Mouse (Mus musculus): ENCODE measurements around the gene Nav3. TPM values are rescaled to one million over a fixed set of nuclear protein-coding genes. Genes with fewer than 3 reads are reported as not detected.

The Nav3 gene
- polyA plus RNA-seq, 1 experiment from 2014 or later = 0.85 TPM

GRCm38 (mm10) chr10:110192026-110192805 is 263.8 kb downstream of the Nav3 start:
- DNase-seq (ENCODE audit: low spot score) = no peak
- Histone ChIP-seq H3K27me3 (replicated peaks; ENCODE audit: control insufficient read depth, insufficient read depth, low read length) (no peaks in the 10 kb centered on the region), H3K4me2 (no peak overlapping the region), H3K36me3 (ENCODE audit: control insufficient read depth, insufficient read depth, low read length) (no peaks in the 10 kb centered on the region), H3K4me3 (ENCODE audit: low read depth, low read length) (no peak overlapping the region), H3K9me3 (ENCODE audit: control insufficient read depth, low read length) (no peaks in the 10 kb centered on the region), H3K4me1 (replicated peaks; ENCODE audit: control insufficient read depth, insufficient read depth, low read length) (no peaks in the 10 kb centered on the region), H3K27ac (ENCODE audit: low read depth, low read length) (no peak overlapping the region), H3K9ac (ENCODE audit: low read depth, low read length) (no peak overlapping the region)
- ATAC-seq (replicated peaks; ENCODE audit: low FRiP score) = no peak
- WGBS = 81% methylated on average over 7 of the region's 7 CpGs

- Histone ChIP-seq H3K9me3 (ENCODE audit: control insufficient read depth, low read length) (no peaks in the 10 kb centered on the region), H3K36me3 (ENCODE audit: control insufficient read depth, insufficient read depth, low read length) (no peaks in the 10 kb centered on the region), H3K9ac (ENCODE audit: low read depth, low read length) (no peak overlapping the region), H3K4me1 (replicated peaks; ENCODE audit: control insufficient read depth, insufficient read depth, low read length) (no peaks in the 10 kb centered on the region), H3K4me3 (ENCODE audit: low read depth, low read length) (no peak overlapping the region), H3K4me2 (no peak overlapping the region), H3K27ac (ENCODE audit: low read depth, low read length) (no peak overlapping the region), H3K27me3 (replicated peaks; ENCODE audit: control insufficient read depth, insufficient read depth, low read length) (no peaks in the 10 kb centered on the region)
- ATAC-seq (replicated peaks; ENCODE audit: low FRiP score) (no peak), DNase-seq (ENCODE audit: low spot score) (no peak)
- WGBS = 43% methylated on average over 1 of the region's 1 CpGs
Observed at GRCm38 (mm10) chr10:110186242-110186641, 269.8 kb downstream of the Nav3 start.

GRCm38 (mm10) chr10:110175874-110176273 is 280.1 kb downstream of the Nav3 start:
- Histone ChIP-seq H3K4me3 (ENCODE audit: low read depth, low read length) (no peak overlapping the region), H3K27me3 (replicated peaks; ENCODE audit: control insufficient read depth, insufficient read depth, low read length) (no peaks in the 10 kb centered on the region), H3K27ac (ENCODE audit: low read depth, low read length) (no peak overlapping the region), H3K4me2 (no peak overlapping the region), H3K4me1 (replicated peaks; ENCODE audit: control insufficient read depth, insufficient read depth, low read length) (no peaks in the 10 kb centered on the region), H3K9ac (ENCODE audit: low read depth, low read length) (no peak overlapping the region), H3K9me3 (ENCODE audit: control insufficient read depth, low read length) (no peaks in the 10 kb centered on the region), H3K36me3 (ENCODE audit: control insufficient read depth, insufficient read depth, low read length) (no peaks in the 10 kb centered on the region)
- 86% methylated on average over 5 of the region's 5 CpGs for WGBS
- DNase-seq (ENCODE audit: low spot score) (no peak), ATAC-seq (replicated peaks; ENCODE audit: low FRiP score) (no peak)

GRCm38 (mm10) chr10:110169416-110169815 is 286.6 kb downstream of the Nav3 start:
- no peak overlapping the region for H3K4me2 ChIP-seq
- no peaks in the 10 kb centered on the region for H3K9me3 ChIP-seq (ENCODE audit: control insufficient read depth, low read length)
- H3K4me3 ChIP-seq (ENCODE audit: low read depth, low read length) = no peak overlapping the region
- DNase-seq (ENCODE audit: low spot score) = no peak
- no peaks in the 10 kb centered on the region for H3K4me1 ChIP-seq (replicated peaks; ENCODE audit: control insufficient read depth, insufficient read depth, low read length)
- no peaks in the 10 kb centered on the region for H3K36me3 ChIP-seq (ENCODE audit: control insufficient read depth, insufficient read depth, low read length)
- H3K27ac ChIP-seq (ENCODE audit: low read depth, low read length) = no peak overlapping the region
- 81% methylated on average over 6 of the region's 6 CpGs for WGBS
- no peak for ATAC-seq (replicated peaks; ENCODE audit: low FRiP score)
- no peak overlapping the region for H3K9ac ChIP-seq (ENCODE audit: low read depth, low read length)
- H3K27me3 ChIP-seq (replicated peaks; ENCODE audit: control insufficient read depth, insufficient read depth, low read length) = no peaks in the 10 kb centered on the region

GRCm38 (mm10) chr10:110168892-110169291 is 287.1 kb downstream of the Nav3 start:
- 82% methylated on average over 2 of the region's 2 CpGs for WGBS
- H3K27ac ChIP-seq (ENCODE audit: low read depth, low read length) = no peak overlapping the region
- no peak for ATAC-seq (replicated peaks; ENCODE audit: low FRiP score)
- no peak overlapping the region for H3K4me3 ChIP-seq (ENCODE audit: low read depth, low read length)
- DNase-seq (ENCODE audit: low spot score) = no peak
- H3K9me3 ChIP-seq (ENCODE audit: control insufficient read depth, low read length) = no peaks in the 10 kb centered on the region
- H3K4me2 ChIP-seq = no peak overlapping the region
- H3K4me1 ChIP-seq (replicated peaks; ENCODE audit: control insufficient read depth, insufficient read depth, low read length) = no peaks in the 10 kb centered on the region
- H3K36me3 ChIP-seq (ENCODE audit: control insufficient read depth, insufficient read depth, low read length) = no peaks in the 10 kb centered on the region
- H3K9ac ChIP-seq (ENCODE audit: low read depth, low read length) = no peak overlapping the region
- H3K27me3 ChIP-seq (replicated peaks; ENCODE audit: control insufficient read depth, insufficient read depth, low read length) = no peaks in the 10 kb centered on the region

GRCm38 (mm10) chr10:110162596-110162995 is 293.4 kb downstream of the Nav3 start:
- Histone ChIP-seq H3K27me3 (replicated peaks; ENCODE audit: control insufficient read depth, insufficient read depth, low read length) (no peaks in the 10 kb centered on the region), H3K4me2 (no peak overlapping the region), H3K9me3 (ENCODE audit: control insufficient read depth, low read length) (no peaks in the 10 kb centered on the region), H3K4me3 (ENCODE audit: low read depth, low read length) (no peak overlapping the region), H3K4me1 (replicated peaks; ENCODE audit: control insufficient read depth, insufficient read depth, low read length) (no peaks in the 10 kb centered on the region), H3K27ac (ENCODE audit: low read depth, low read length) (no peak overlapping the region), H3K9ac (ENCODE audit: low read depth, low read length) (no peak overlapping the region), H3K36me3 (ENCODE audit: control insufficient read depth, insufficient read depth, low read length) (no peaks in the 10 kb centered on the region)
- ATAC-seq (replicated peaks; ENCODE audit: low FRiP score) (no peak), DNase-seq (ENCODE audit: low spot score) (no peak)

- ATAC-seq (replicated peaks; ENCODE audit: low FRiP score) (no peak; the same call in 1 of the 2 replicates), DNase-seq (ENCODE audit: low spot score) (no peak)
- WGBS = 51% methylated on average over 5 of the region's 5 CpGs
- Histone ChIP-seq H3K27me3 (replicated peaks; ENCODE audit: control insufficient read depth, insufficient read depth, low read length) (no peaks in the 10 kb centered on the region), H3K9ac (ENCODE audit: low read depth, low read length) (no peak overlapping the region), H3K4me1 (replicated peaks; ENCODE audit: control insufficient read depth, insufficient read depth, low read length) (no peaks in the 10 kb centered on the region), H3K9me3 (ENCODE audit: control insufficient read depth, low read length) (no peaks in the 10 kb centered on the region), H3K4me2 (no peak overlapping the region), H3K27ac (ENCODE audit: low read depth, low read length) (no peak overlapping the region), H3K4me3 (ENCODE audit: low read depth, low read length) (no peak overlapping the region), H3K36me3 (ENCODE audit: control insufficient read depth, insufficient read depth, low read length) (no peaks in the 10 kb centered on the region)
Observed at GRCm38 (mm10) chr10:110160894-110161293, 295.1 kb downstream of the Nav3 start.

- Histone ChIP-seq H3K27ac (ENCODE audit: low read depth, low read length) (no peak overlapping the region), H3K4me1 (replicated peaks; ENCODE audit: control insufficient read depth, insufficient read depth, low read length) (no peaks in the 10 kb centered on the region), H3K4me3 (ENCODE audit: low read depth, low read length) (no peak overlapping the region), H3K4me2 (no peak overlapping the region), H3K27me3 (replicated peaks; ENCODE audit: control insufficient read depth, insufficient read depth, low read length) (no peaks in the 10 kb centered on the region), H3K9me3 (ENCODE audit: control insufficient read depth, low read length) (no peaks in the 10 kb centered on the region), H3K36me3 (ENCODE audit: control insufficient read depth, insufficient read depth, low read length) (no peaks in the 10 kb centered on the region), H3K9ac (ENCODE audit: low read depth, low read length) (no peak overlapping the region)
- 42% methylated on average over 1 of the region's 1 CpGs for WGBS
- ATAC-seq (replicated peaks; ENCODE audit: low FRiP score) (no peak), DNase-seq (ENCODE audit: low spot score) (no peak)
Observed at GRCm38 (mm10) chr10:110159548-110159947, 296.5 kb downstream of the Nav3 start.

- H3K4me2 ChIP-seq = no peak overlapping the region
- DNase-seq (ENCODE audit: low spot score) = no peak
- no peak overlapping the region for H3K27ac ChIP-seq (ENCODE audit: low read depth, low read length)
- H3K9me3 ChIP-seq (ENCODE audit: control insufficient read depth, low read length) = no peaks in the 10 kb centered on the region
- H3K36me3 ChIP-seq (ENCODE audit: control insufficient read depth, insufficient read depth, low read length) = no peaks in the 10 kb centered on the region
- no peaks in the 10 kb centered on the region for H3K27me3 ChIP-seq (replicated peaks; ENCODE audit: control insufficient read depth, insufficient read depth, low read length)
- 61% methylated on average over 3 of the region's 3 CpGs for WGBS
- H3K9ac ChIP-seq (ENCODE audit: low read depth, low read length) = no peak overlapping the region
- no peak for ATAC-seq (replicated peaks; ENCODE audit: low FRiP score)
- no peaks in the 10 kb centered on the region for H3K4me1 ChIP-seq (replicated peaks; ENCODE audit: control insufficient read depth, insufficient read depth, low read length)
- no peak overlapping the region for H3K4me3 ChIP-seq (ENCODE audit: low read depth, low read length)
Observed at GRCm38 (mm10) chr10:110158122-110158521, 297.9 kb downstream of the Nav3 start.

Data from liver, embryonic 11.5 days (tissue).